Mouse (Mus musculus) spleen, adult 2 months (tissue): ENCODE measurements around the gene Btg3. TPM values are rescaled to one million over a fixed set of nuclear protein-coding genes. Genes with fewer than 3 reads are reported as not detected.
"Not testable (repeated sequence)": the region's sequence is repeated elsewhere in the genome, so short reads cannot be mapped to it uniquely, and the experiment has no call there.

Experiments
- DNase-seq, 2 experiments: peaks; one replicate each; pipeline versions ENCODE4 v3.0.0 to v3.0.0-alpha.2; 2012 to 2021; ENCODE audit warnings: low spot score in 2 of 2, low read depth in 1 of 2
- H3K27ac ChIP-seq: fragments of 200-500 bp; 2 replicates; pipeline ENCODE4 v1.5.1; 2012; ENCODE audit warnings: low read length, inconsistent platforms; ENCODE audit not compliant: insufficient read depth
- H3K27me3 ChIP-seq: fragments of 200-500 bp; 2 replicates; pipeline ENCODE4 v1.6.1; 2012; ENCODE audit warnings: mild to moderate bottlenecking, moderate library complexity, low read length, inconsistent platforms; ENCODE audit not compliant: control insufficient read depth, insufficient read depth
- H3K36me3 ChIP-seq: fragments of 200-500 bp; 2 replicates; pipeline ENCODE4 v1.6.1; 2012; ENCODE audit warnings: mild to moderate bottlenecking, low read length, inconsistent platforms; ENCODE audit not compliant: control insufficient read depth, insufficient read depth
- H3K4me1 ChIP-seq: fragments of 200-500 bp; 2 replicates; pipeline ENCODE4 v1.6.1; 2011; ENCODE audit warnings: inconsistent platforms; ENCODE audit not compliant: control insufficient read depth, insufficient read depth, insufficient read length
- H3K4me3 ChIP-seq: fragments of 200-500 bp; 2 replicates; pipeline ENCODE4 v1.5.1; 2011; ENCODE audit warnings: mild to moderate bottlenecking, inconsistent platforms; ENCODE audit not compliant: insufficient read depth, insufficient read length; ENCODE audit errors: extremely low read depth
- CTCF ChIP-seq: fragments of 200-500 bp; IDR thresholded peaks from 2 replicates; pipeline ENCODE4 v1.5.1; 2011; ENCODE audit warnings: mild to moderate bottlenecking, inconsistent platforms; ENCODE audit not compliant: insufficient read depth, insufficient read length, insufficient replicate concordance; ENCODE audit errors: extremely low read depth
- POLR2A ChIP-seq: fragments of 200-500 bp; IDR thresholded peaks from 2 replicates; pipeline ENCODE4 v1.6.1; 2011; ENCODE audit warnings: low read depth, low read length, inconsistent platforms
- WGBS: fragments of 180-500 bp; shearing (Covaris S2); methylation state at CpG from one replicate; pipeline ENCODE4 v1.1.7; 2018; 5-methylcytosine and 5-hydroxymethylcytosine counted together
- polyA plus RNA-seq: library from polyadenylated mRNA; depleted of rRNA; stranded (reverse); fragments of >200 nt; gene quantifications from 2 replicates; pipeline ENCODE4 v1.2.3, GENCODE M21; 2012

Btg3 gene
- polyA plus RNA-seq, 1 experiment, result 1.6 TPM

DNA sequence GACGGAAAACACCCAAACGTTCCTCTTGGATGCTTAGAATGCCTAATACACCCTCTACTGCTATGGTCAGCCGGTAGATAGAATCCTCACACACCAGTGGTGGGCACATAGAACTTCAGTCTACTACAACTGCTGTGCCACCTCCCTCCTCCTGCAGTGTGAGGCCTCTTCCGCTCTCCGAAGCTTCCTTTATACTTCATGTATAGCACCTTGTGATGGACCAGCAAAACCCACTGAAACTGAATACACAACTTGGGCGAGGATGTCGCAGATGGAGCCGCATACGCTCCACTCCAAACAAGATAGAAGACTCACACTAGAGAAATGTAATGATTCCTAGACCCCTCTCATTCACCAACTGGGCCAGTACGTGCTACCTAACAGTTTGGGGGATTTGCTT, 1.8 kb downstream of the Btg3 start:
- no peaks in the 10 kb centered on the region for H3K27me3 ChIP-seq
- DNase-seq, result no peak
- H3K27ac ChIP-seq, result no peak overlapping the region
- 27% methylated on average over 10 of the region's 10 CpGs for WGBS
- peak overlapping the region; percentile 23; the same call in 1 of the 2 replicates for H3K4me3 ChIP-seq
- H3K36me3 ChIP-seq, result peaks cover 3% of the 10 kb centered on the region; the same call in 1 of the 2 replicates
- peaks cover 6% of the 10 kb centered on the region for H3K4me1 ChIP-seq
- TF ChIP-seq POLR2A, result no peak
- TF ChIP-seq CTCF, result no peak

DNA sequence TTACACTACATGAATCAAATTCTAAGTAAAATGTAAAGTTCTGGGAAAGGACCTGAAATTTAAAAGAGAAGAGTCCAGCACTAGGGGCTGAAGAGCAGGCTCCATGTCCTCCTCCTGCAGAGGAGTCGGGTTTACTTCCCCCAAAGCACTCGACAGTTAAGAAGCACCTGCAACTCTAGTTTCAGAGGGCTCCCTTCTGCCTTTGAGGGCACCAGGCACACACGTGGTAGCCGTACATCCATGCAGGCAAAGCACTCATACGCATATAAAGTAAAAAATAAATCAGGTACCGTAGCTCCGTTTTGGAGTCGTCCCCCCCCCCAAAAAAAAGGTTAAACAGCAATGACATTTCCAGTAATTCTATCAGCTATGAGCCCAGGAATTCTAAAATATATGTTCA, 3.2 kb downstream of the Btg3 start:
- Histone ChIP-seq H3K4me1 (peaks cover 6% of the 10 kb centered on the region), H3K4me3 (no peak overlapping the region), H3K36me3 (peaks cover 4% of the 10 kb centered on the region), H3K27me3 (no peaks in the 10 kb centered on the region), H3K27ac (no peak overlapping the region)
- WGBS, result 26% methylated on average over 8 of the region's 8 CpGs
- TF ChIP-seq POLR2A (no peak), CTCF (no peak)
- DNase-seq, result no peak

DNA sequence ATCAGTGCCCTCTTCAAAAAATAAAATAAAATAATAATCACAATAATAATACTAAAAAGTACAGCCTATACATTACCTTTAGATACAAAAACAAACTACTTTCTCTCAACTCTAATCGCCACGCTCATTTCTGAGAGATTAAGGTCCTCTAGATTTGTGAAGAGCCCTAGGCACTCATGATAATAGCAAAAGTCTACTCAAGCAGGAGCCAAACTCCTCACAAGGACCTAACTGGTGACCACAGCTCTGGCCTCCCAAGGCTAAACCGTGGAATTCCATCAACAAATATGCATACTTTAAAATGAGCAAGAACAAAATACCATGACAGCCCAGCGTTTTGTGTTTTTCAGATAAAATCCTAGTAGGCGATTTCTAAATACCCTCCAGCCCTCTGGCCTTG, 4.2 kb downstream of the Btg3 start:
- H3K27ac ChIP-seq, result no peak overlapping the region
- no peak for DNase-seq
- WGBS, result 78% methylated on average over 5 of the region's 5 CpGs
- H3K4me1 ChIP-seq, result peaks cover 6% of the 10 kb centered on the region
- TF ChIP-seq POLR2A (no peak), CTCF (no peak)
- no peaks in the 10 kb centered on the region for H3K27me3 ChIP-seq
- no peak overlapping the region for H3K4me3 ChIP-seq
- H3K36me3 ChIP-seq, result peaks cover 8% of the 10 kb centered on the region

DNA sequence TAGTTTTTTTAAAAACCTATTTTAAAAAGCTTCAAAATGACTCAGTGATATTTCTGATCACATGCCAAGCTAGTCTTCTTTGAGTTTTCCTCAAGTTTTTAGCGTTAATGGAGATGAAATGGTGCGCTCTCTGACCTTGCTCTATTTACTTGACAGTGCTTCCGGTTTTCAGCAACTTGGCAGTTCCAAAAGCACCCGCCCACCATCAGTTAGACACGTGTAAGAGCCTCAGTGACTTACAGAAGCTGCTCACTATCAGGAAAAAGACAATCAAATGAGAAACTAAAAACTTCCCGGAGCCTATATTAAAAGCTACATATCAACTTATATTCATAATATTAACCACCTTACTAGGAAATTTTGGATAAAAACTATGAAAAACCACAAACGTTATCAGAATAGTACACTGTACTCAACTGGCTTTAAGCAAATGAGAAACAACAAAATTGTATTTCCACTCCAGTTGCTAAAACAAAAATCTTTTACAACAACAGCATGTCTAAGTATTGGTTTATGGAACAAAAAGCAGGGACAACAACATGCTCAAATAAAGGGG, 5.4 kb downstream of the Btg3 start:
- H3K27ac ChIP-seq, result no peak overlapping the region
- no peak for DNase-seq
- WGBS, result 71% methylated on average over 7 of the region's 7 CpGs
- no peak overlapping the region for H3K4me3 ChIP-seq
- H3K36me3 ChIP-seq, result peaks cover 9% of the 10 kb centered on the region
- no peaks in the 10 kb centered on the region for H3K27me3 ChIP-seq
- no peaks in the 10 kb centered on the region; the same call in none of the 2 replicates for H3K4me1 ChIP-seq
- TF ChIP-seq CTCF, result no peak
- no peak for TF ChIP-seq POLR2A

DNA sequence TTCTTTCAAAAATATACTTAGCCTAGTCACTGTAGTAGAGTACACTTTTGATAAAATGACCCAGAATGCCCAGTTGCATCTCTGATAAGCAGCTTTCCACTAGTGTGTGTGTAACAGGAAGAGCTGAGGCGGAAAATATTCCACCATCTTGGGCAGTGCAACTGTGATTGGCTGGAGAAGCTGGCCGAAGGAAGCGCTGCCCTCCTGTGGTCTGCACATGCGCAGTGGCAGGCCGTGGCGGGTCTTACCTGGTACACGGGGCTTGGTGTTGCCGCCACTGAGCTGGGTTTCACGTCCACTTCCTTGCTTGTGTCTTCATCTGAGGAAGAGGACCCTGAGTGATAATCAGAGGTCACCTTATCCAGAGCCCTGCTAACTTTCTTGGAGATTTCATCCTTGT, 12.4 kb downstream of the Btg3 start:
- H3K27me3 ChIP-seq, H3K27ac ChIP-seq, H3K4me1 ChIP-seq, DNase-seq, H3K4me3 ChIP-seq: not testable (repeated sequence)
- H3K36me3 ChIP-seq, result peaks cover 16% of the 10 kb centered on the region
- WGBS, result 87% methylated on average over 9 of the region's 9 CpGs

DNA sequence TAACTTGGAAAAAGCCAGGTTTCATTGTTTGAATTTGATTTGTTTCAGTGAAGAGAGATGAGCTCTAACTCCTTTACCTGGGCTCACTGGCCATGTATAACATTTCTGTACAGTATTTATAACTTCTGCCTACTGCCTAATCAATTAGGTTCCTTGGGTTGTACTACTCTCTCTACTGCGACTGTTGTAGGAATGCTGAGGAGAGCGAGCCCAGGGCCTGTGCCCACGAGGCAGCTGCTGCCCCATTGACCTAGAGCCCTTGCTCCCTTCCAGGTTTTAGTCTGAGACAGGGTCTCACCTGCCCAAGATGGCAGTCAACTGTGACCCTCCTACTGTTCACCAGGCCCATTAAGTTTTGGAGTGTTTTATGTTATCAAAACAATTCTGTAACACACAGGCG, 15.5 kb downstream of the Btg3 start:
- no peak for DNase-seq
- Histone ChIP-seq H3K27ac (no peak overlapping the region), H3K36me3 (peaks cover 13% of the 10 kb centered on the region), H3K4me1 (no peaks in the 10 kb centered on the region), H3K4me3 (no peak overlapping the region), H3K27me3 (no peaks in the 10 kb centered on the region)
- WGBS, result 94% methylated on average over 4 of the region's 4 CpGs
- no peak for TF ChIP-seq POLR2A
- TF ChIP-seq CTCF, result no peak

DNA sequence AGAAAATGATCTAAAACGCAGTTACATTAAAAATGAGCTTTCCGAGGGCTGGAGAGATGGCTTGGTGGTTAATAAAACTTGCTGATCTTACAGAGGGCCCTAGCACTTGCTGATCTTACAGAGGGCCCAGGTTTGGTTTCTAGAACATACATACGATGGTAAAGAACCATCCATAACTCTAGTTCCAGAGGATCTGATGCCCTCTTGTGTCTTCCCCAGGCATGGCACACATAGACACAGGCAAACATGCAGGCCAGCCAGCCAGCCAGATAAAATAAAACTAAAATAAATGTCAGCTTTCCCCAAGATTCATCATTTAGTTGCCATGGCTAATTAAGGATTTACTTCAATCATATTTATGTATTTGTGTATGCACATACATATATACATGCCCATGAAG, 19.2 kb downstream of the Btg3 start:
- Histone ChIP-seq H3K27me3 (no peaks in the 10 kb centered on the region), H3K4me3 (no peak overlapping the region), H3K36me3 (peaks cover 7% of the 10 kb centered on the region), H3K27ac (no peak overlapping the region), H3K4me1 (no peaks in the 10 kb centered on the region)
- no peak for DNase-seq
- 94% methylated on average over 3 of the region's 3 CpGs for WGBS
- no peak for TF ChIP-seq POLR2A
- no peak for TF ChIP-seq CTCF
